Mouse (Mus musculus): ENCODE measurements at regions not wholly inside any gene's neighbourhood (a gene's known extent, or its start where the extent isn't known, plus 50 kb on each side); places are given as distances from the start of the nearest gene placed in this dataset.

DNA sequence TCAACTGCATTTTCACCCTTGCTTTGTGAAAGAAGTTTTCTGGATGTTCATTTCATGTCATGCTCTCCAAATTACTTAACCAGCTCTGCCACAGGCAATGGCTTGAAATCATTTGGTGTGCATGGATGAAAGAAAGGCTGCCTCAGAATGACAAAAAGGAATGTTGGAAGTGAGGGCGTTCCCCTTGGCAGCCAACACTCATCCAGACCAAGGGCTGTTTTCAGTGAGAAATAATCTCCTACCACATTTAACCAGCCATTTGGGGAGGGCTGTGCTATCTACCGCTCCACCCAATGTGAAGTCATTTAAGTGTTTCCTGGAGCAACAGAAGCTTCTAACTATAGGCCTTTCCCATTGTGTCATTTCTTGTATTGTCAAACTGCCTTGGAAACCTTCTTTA lies 650.8 kb downstream of the Fat4 start:
- intact Hi-C loops (cut with DNase I): no loop called here
- peak in 1 of 2 experiments; percentile 3 for DNase-seq

DNA sequence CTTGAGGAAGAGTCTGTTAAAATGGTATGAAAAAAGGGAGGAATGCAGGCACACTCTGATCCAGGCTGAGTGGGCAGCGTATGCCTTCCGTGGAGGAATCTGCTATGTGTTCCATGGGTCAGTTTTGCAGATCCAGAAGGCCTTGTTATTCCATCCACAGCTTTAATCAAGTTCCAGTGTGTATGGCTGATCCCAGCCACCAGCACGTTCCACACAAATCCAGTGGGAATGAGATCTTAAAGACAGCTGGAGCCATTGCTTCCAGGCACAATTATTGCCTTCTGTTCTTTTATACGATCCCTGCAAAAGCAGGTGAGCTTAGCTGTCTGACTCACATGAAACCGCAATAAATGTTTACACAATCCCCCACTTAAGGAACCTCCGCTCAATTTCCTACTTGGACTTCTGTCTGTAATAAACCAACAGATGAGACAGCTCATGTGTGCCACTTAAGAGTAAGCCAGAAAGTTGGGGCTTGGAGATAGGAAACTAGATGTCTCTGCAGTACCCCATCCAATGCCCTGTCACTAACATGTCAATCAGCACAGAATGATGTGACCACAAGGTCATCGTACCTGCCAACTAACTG lies 653.9 kb downstream of the Fat4 start:
- intact Hi-C loops (cut with DNase I): no loop called here
- no peak for DNase-seq

DNA sequence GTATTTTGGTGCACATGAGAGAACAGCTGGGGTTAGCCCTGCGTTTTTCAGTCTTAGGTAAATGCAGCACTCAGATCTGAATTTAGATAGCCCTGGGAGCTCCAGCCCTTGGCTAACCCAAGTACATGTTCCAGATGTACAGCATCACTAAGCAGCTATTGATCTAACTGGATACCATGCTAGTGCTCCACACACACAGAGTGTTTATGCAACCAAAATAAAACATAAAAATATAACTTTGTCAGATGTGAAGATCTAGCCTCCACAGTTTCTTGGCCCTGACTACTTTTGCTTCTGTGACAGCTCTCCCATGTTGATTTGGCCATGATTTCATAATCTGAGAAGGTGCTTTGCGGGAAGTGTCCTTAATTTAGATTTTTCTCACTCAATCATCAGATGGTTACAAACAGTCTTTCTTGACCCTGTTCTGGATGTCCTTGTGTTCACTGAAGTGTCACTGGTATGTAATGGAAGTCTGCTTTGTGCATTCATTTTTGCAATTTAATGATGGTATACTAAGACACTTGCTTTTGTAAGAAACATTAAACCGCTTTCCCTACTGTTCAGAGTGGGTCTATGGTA lies 672.8 kb downstream of the Fat4 start:
- intact Hi-C loops (cut with DNase I): no loop called here
- no peak for DNase-seq

DNA sequence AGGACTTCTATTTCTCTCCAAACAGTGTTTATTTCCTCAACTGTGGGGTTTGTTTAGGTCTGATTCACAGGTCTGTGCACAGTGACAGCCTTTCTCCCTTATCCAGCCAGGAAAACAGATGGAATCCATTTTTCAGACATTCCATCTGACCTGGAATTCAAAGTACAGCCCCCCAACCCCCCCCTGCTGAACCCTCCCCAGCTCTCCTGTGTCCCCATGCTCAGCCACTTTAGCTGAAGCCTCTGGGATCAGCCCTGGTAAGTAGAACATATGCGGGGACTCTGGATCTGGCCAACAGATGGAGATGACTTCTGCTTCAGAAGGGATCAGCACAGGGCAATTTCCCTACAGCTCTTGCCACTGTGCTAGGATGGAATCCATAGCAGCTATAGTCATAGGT lies 674.2 kb downstream of the Fat4 start:
- intact Hi-C loops (cut with DNase I): no loop called here
- no peak for DNase-seq

DNA sequence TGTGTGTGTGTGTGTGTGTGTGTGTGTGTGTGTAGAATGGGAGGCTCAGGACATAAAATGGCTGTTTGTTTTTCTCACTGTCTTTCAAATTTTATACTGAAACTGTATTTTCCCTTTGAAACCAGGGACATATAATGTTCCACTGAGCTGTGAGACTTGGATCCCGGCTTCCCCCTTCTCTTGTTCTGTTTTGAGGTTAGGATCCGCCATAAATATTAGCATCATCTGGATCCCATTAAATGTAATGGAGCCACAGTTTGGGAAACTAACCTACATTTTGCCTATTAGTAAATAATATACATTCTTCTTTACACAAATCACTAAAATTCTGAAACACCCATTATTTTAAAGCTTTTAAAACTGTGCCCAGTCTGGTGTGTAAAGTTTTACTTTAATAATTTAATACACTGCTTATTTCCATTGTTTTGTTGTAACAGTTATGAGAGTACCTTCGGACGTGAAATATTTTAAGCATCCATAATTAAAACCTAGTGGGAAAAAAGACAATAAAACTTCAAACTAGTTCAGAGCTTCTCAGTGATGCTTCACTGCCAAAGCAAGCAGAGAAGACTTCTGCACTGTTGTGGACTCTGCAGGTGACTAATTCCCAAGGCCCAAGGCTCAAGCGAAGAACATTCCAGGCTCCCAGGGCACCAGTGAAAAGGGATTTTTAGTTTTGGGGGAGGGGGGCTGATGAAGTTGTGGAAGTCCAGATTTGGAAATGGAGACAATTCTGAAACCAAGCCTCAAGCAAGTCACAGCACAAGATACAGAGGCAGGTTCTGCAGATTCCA lies 684.9 kb downstream of the Fat4 start:
- intact Hi-C loops (cut with DNase I): no loop called here

DNA sequence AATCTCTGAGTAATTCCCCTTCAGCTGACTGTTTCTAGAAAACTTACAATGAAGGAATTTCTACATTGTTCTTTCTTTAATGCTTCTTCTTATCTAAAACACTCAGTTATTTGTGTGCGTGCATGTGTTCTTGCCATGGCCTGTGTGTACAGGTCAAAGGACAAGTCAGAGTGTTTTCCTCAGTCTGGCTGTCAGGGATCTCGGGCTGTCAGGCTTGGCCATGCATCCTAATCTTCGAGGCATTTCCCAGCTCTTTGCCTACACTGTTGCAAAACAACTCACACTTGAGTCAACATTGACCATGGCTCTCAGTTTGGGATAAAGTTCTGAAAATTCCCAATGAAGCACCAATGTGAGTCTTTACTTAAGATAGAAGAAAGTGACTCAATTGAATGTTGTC lies 688.5 kb downstream of the Fat4 start:
- no peak for DNase-seq
- intact Hi-C loops (cut with DNase I): no loop called here

More for the DNA sequence above, 684.9 kb downstream of the Fat4 start:
- DNase-seq: no peak

DNA sequence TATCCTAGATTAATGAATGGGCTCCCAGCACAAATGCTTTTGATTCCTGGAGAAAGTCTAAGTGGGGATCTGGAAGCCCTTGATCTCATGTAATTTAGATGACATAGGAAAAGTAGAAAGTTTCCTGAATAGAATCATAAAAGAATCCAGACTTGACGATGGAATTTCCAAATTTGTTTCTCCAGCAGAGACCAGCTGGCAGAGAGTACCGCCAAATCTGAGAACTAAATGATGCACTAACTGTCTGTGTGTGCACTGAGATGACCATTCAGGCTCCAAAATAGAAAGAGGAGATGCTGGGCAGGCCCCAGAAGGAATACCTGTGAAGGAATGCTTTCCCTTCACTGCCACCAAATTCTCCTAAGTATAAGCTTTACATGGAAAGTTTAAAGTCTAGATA lies 704.6 kb downstream of the Fat4 start:
- intact Hi-C loops (cut with DNase I): no loop called here
- no peak for DNase-seq

DNA sequence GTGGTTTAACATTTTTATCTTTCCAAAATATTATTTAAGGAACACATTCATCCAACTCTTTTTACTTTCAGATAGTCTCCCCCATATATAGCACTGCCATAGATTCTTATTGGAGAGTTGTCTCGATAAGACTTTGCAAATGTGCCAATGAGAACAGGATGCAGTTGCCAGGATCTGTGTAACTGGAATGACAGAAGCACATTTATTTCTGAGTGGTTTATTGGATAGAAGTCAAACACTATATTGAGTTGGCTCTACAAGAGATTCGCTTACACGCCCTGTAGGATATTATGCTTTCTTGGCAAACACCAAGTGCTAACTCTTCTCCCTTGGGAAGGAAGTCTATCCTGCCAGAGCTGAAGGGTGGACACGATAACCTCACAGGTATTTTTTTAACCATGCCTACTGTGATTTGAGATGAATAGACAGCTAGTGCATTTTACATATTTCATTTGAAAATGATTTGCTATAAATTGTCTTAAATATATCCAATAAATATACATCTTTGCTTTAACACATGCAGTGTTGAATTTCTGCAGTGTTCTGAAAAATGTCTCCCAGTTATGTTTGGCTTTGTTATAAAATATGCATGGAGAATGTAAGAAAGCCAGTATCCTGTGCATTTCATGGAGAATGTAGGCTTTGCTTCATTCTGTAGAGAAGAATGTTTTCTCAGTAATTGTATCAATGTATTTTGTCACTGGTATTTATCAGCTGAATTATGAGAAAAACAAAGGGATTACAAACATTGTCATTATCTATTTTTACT lies 705.8 kb downstream of the Fat4 start:
- DNase-seq: no peak

DNA sequence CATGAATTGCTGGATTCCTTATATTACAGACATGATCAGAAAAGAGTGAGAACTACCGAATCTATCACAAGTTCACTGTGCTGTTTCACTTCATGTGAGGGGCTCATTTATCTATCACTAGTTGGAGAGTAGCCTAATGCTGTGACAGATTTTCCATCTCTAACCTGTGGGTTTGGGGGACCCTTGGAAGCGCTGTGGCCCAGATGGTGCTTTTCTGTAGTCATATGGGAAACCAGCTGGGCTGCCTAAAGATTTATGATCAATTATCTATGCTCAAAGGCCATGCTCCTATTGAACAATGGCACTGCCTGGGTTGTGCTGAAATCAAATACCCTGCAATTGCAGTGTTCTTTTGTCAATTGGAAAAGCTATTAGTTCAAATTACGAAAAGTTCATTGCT lies 723.2 kb downstream of the Fat4 start:
- DNase-seq: no peak
- intact Hi-C loops (cut with DNase I): no loop called here

More for the DNA sequence above, 705.8 kb downstream of the Fat4 start:
- intact Hi-C loops (cut with DNase I): no loop called here

DNA sequence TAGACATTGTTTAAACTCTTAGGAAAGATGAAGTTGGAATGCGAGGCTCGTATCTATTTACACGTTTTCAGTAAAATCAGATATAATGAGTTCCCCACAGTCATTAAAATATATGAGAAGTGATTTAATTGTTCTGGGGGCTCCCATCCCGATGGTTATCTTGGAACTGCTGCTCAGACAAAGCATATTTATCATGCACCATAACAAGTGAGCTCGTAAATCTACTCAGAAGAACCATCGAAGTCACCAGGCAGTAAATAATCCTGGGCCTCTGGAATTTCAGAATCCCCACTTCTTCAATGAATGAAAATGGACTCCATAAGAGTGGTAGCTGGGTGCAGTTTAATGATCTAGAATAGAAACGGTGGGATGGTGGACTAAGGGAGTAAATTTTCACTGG lies 725.7 kb downstream of the Fat4 start:
- DNase-seq: no peak
- intact Hi-C loops (cut with DNase I): no loop called here

DNA sequence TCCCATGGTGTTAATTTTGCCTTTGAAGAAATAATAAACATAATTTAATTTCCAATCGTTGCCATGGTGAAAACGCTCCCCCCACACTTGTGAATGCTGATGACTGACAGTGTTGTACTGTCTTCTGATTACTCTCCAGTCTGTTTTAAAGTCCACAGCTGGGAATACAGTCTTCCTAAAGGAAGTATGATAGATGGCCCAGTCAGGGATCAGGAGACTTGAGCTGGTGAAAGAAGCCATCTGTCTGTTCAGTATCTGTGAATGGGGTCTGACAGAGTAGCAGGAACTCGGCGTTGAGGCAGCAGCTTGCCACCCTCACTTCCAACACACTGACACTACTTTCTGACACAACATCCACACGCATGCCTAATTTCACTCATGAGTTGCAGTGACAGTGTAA lies 751.2 kb downstream of the Fat4 start:
- intact Hi-C loops (cut with DNase I): no loop called here

DNA sequence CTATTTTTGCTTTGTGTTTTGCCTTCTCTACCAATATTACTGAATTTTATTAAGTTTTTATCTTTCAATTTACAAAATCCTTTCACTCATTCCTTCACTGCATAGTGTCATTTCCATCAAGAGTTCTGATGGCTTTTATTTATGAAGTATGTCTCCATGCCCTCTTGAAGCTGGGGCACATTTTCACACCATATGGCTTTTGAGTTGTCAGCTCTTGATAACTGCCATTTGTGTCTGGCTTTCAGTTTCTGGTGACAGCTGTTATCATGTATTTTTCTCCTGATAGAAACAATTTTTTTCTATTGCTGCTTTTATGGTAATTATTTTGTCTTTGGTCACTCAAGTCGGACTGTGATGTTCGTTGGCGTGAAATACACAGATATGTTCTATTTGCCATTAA lies 756.5 kb downstream of the Fat4 start:
- intact Hi-C loops (cut with DNase I): no loop called here
- no peak for DNase-seq

More for the DNA sequence above, 751.2 kb downstream of the Fat4 start:
- no peak for DNase-seq

DNA sequence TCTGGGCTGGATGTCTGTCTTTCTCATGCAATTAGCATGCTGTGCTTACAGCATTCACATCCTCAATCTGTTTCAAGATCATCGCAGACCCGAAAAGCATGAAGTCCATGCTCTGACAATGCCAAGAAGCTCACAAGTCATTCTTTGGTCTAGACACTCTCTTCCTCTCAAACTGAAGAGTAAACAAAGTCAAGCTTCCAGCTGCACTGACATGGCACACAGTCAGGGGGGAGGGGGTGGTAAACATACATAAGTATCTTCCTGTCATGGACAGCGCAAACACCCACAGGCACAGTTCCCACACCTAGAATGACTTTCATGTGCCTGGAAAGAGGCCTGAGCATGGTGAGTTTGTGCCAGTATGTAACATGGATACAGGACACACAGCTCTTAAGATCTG lies 780.1 kb downstream of the Fat4 start:
- DNase-seq: no peak
- intact Hi-C loops (cut with DNase I): no loop called here

DNA sequence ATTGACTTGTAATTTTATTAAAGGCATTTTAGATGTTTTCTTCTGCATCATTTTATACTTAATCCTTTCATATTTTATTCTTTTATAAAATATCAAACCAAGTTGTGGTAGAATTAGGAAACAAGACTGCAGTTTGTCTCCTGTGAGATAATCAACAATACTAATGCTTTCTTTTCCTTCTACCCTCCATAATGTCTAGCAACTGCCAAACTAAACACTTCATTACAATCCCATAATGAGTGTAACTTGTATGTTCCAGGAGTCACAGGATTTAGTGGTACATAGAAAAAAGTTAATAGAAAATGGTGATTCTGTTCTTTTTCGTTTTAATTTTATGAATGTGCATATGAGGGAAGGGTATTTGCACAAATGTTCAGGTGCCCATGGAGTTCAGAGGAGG lies 782.4 kb downstream of the Fat4 start:
- intact Hi-C loops (cut with DNase I): no loop called here
- DNase-seq: no peak

DNA sequence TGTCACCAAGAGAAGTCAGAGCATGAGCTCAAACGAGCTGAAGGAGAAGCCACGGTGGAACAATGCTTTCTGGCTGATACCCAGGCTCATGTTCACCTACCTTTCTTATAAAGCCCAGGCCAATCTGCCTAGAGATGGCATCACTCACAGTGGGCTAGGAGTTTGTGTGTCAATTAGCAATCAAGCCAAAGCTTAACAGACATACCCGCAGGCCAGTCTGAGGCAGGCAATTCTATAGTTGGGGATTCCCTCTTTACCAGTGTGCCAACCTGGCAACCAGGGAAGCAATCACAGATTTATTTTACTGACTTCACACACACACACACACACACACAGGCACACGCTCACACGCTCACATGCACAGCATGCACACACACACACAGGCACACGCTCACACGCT lies 787.3 kb downstream of the Fat4 start:
- DNase-seq: no peak
- intact Hi-C loops (cut with DNase I): no loop called here

DNA sequence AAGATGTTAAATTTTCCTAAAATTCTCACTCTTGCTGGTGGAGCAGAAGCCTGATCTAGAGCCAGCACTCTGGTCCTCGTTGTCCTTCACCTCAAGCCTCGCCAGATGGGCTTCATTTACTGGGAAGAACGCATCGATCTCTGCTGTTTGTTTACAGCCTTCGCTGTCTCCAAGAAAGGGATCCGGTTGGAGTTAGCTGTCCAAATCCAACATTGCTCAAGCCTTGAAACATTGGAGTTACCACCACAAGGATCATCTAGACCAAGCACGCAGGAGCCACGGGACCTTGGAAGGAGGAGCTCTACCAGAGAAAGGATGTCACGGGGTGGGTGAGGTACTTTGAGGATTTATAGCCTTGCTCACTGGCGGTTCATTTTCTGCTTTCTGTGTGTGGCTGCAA lies 788.2 kb downstream of the Fat4 start:
- intact Hi-C loops (cut with DNase I): no loop called here
- no peak for DNase-seq

DNA sequence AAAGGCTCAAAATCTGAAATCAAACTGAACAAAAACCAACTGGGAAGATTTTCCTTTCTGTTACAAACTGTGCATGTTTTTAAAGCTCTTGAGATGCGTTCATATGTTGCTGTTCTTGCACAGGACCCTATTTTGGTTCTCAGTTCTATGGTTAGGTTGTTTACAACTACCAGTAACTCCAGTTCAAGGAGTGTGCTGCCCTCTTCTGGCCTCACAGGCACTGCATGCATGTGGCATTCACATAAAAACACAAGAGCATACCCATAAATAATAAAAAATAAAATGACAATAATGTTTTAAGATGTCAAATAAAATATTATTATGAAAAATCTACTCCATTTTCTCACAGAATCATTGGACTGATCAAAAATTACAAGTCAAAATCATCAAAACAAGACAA lies 818.9 kb downstream of the Fat4 start:
- intact Hi-C loops (cut with DNase I): no loop called here
- no peak for DNase-seq

DNA sequence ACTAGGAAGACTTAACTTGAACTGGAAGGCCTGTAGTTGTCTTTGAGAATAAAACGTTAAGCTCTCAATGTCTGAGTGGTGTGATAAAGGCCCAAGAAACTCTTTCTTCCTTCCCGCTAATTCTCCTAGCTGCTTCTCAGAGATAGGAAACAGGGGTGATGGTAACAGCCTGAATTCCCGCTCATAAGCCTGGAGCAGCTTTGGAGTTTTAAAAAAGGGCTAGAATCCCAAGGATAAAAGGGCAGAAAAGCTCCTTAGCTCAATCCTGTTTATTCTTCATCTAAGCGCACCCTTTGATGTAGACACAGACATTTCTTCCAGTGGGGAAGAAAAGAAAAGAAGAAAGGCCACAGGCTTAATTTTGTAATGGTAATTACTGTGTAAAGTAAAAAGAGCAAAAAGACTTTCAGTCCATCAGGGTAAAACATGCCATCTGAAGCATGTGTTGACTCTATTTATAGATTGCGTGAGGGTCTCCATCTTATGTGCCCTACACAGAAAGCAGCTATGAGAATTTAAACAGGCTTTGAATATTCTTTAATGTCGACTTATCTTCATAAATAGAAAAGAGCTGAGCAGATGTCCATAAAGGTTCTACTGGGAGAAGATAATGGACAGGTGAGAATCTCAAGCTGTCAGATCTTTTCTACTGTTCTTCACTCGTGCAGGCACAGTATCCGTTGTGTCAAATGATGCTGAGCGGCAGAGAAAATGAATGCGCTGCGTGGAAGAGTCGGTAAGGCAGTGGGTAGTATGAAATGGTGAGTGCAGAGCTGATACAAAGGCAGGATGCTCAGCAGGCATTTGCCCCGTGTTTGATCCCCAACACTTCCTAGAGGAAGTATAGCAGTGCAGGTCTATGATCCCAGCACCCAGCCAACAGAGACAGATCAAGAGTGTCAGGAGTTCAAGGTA lies 818.0 kb upstream of the Intu start:
- intact Hi-C loops (cut with DNase I): no loop called here
- no peak for DNase-seq

DNA sequence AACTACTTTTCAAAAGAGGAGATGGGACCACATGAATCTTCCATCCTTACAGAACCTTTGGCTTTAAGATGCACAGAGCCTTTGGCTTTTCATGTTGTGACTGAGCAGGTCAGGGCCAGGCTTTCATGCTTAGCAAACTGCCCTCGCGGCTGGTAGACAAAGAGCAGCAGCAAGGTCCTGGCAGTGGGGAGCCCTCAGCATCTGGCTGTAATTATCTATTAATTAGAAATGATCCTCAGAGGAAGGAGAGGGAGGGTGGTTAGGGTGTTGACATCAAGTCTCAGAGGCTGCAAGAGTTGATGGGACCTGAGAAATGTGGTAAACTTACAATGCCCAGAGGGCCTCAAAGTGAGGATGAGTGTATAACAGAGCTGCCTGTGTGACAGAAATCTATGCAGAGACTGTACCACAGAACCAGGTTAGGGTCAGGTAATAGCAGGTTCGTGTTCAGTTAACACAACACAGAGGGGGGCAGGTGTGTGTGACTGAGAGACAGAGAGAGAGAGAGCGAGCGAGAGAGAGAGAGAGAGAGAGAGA lies 817.0 kb upstream of the Intu start:
- intact Hi-C loops (cut with DNase I): no loop called here
- DNase-seq: no peak

DNA sequence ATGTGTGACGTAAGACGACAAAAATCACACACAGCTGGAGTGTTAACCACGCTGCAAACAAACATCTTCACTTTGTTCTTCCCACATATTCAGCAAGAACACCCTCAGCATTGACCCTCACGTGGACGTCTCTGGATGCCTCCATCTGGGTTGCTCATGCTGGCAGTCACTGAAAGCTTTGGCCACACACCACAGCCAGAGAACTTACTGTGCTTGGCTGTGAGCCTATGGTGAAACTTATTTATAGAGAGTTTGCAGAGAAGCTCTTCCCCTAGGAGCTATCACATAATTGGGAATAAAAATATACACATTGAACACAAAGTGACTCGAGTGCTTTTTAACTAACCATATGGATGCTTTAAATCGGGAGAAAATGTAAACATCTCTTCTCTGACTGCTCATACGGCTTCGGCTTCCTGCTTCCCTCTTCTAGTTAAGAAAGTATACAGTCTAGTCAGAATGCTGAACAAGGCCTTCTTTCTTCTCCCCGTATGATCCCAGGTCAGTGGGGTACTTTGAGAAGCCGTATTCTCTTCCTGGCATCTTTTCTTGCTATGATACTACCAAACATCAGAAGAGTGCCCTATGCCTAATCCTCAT lies 812.0 kb upstream of the Intu start:
- DNase-seq: peak; percentile 34 to 36
- intact Hi-C loops (cut with DNase I): no loop called here
